In the genomic region with DNA sequence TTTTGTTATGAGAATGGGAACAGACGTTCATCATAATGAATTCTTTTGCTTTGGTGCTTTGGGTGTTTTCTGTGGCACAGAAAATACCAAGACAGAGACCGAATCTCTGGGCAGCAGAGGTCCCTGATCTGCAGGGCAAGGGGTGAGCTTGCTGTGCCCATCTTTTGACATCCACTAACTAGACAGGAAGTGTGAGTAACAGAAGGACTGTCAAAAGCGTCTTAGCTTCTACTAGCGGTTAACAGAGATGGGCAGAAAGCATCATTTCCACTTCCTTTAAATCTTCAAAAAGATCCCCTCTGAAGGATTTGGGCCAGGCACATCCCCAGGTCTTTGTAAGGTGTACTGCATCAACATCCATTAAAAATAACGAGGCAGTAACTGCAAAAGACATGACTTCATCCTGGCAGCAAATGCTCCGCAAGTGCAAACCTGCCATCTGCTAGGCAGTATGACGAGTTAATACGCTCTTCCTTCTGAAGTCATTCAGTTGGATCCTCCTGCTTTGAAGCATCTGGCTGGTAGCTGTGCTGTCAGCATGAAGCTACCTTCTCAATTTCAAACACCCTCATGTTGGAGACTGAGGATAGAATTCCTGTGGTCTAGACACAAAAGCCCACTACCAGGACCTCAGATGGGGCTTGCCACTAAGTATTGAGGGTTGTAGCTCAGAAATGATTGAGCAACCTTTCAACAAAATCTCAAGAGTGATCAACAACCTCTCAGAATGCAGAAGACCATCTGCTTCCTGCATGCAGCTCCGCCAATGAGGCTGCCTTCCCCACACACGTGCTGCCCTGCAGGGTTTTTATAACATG, we compare ENCODE assay signal across 12 mouse cellular contexts. TPM values are rescaled to one million over a fixed set of nuclear protein-coding genes. Genes with fewer than 3 reads are reported as not detected.
A peak's percentile ranks its signal among the peaks of the same experiment; 100 is the strongest.
DNase-seq lines count a peak whose midpoint lies in the region; ATAC-seq and TF ChIP-seq lines count a peak whose summit lies in the region.
"Had no signal": no experiment of that assay in that cellular context is flagged by ENCODE, and none has a peak within 500 bp of the region (broad histone marks: within the 10 kb centered on the region; RNA-seq: fewer than 3 reads in every experiment).

No protein-coding gene starts in this region.

- no peak for TF ChIP-seq CTCF in brain, embryonic 14.5 days (IDR thresholded peaks at IDR 0.05; ENCODE audit: borderline replicate concordance, extremely low read depth, insufficient read depth, insufficient read length)

- peak; percentile 31 for DNase-seq in heart, embryonic 10.5 days (ENCODE audit: low spot score)
- DNase-seq in heart, adult 9 months (ENCODE audit: low spot score in 2 of 2) = no peak
- DNase-seq in brain, embryonic 14.5 days (ENCODE audit: low read depth) = peak; percentile 84
- DNase-seq in ovary, postnatal 10 days (ENCODE audit: low spot score) = no peak
- DNase-seq: gastrocnemius, postnatal 25 days had no signal

- no peak overlapping the region for H3K4me2 ChIP-seq in embryonic facial prominence, embryonic 15.5 days (replicated peaks)
- no peak overlapping the region for H3K4me2 ChIP-seq in limb, embryonic 12.5 days
- H3K4me2 ChIP-seq: neural tube, embryonic 12.5 days had no signal

- peak; percentile 11; the same call in 1 of the 2 replicates for ATAC-seq in embryonic facial prominence, embryonic 15.5 days (ENCODE audit: insufficient number of reproducible peaks, low FRiP score, low TSS enrichment, low read depth)
- 0 out of 2 replicates have a peak, but pooled peaks have one; percentile 44 for ATAC-seq in limb, embryonic 12.5 days (ENCODE audit: insufficient number of reproducible peaks, insufficient read depth, low FRiP score, low TSS enrichment, low read depth)
- no peak for ATAC-seq in erythroblast, adult 5-6 weeks (replicated peaks; ENCODE audit: low FRiP score, poor library complexity, severe bottlenecking)
- ATAC-seq in activated CD4-positive, CD25-positive, alpha-beta regulatory T cell, adult 4 months = no peak
- ATAC-seq: CD4-positive, CD25-positive, alpha-beta regulatory T cell, adult 4 months; lung, postnatal 0 days had no signal

- WGBS in heart, embryonic 10.5 days = 79% methylated on average over 10 of the region's 10 CpGs
- 32% methylated on average over 10 of the region's 10 CpGs for WGBS in embryonic facial prominence, embryonic 15.5 days
- 37% methylated on average over 10 of the region's 10 CpGs for WGBS in limb, embryonic 12.5 days

- no peaks in the 10 kb centered on the region for H3K27me3 ChIP-seq in heart, embryonic 10.5 days (ENCODE audit: insufficient read depth, poor library complexity, severe bottlenecking)
- no peaks in the 10 kb centered on the region for H3K27me3 ChIP-seq in embryonic facial prominence, embryonic 15.5 days
- H3K27me3 ChIP-seq in limb, embryonic 12.5 days = no peaks in the 10 kb centered on the region
- H3K27me3 ChIP-seq: neural tube, embryonic 12.5 days had no signal

- H3K4me3 ChIP-seq in heart, embryonic 10.5 days = no peak overlapping the region
- no peak overlapping the region for H3K4me3 ChIP-seq in embryonic facial prominence, embryonic 15.5 days (replicated peaks)
- no peak overlapping the region for H3K4me3 ChIP-seq in limb, embryonic 12.5 days (replicated peaks)
- H3K4me3 ChIP-seq: neural tube, embryonic 12.5 days had no signal

- no peaks in the 10 kb centered on the region for H3K36me3 ChIP-seq in heart, embryonic 10.5 days
- H3K36me3 ChIP-seq in embryonic facial prominence, embryonic 15.5 days = no peaks in the 10 kb centered on the region
- no peaks in the 10 kb centered on the region for H3K36me3 ChIP-seq in limb, embryonic 12.5 days
- H3K36me3 ChIP-seq: neural tube, embryonic 12.5 days had no signal

- no peak for TF ChIP-seq POLR2A in brain, embryonic 14.5 days (IDR thresholded peaks at IDR 0.05; ENCODE audit: borderline replicate concordance, extremely low read depth, insufficient read depth, insufficient read length, poor library complexity, severe bottlenecking)

- H3K9me3 ChIP-seq in heart, embryonic 10.5 days = no peaks in the 10 kb centered on the region
- no peaks in the 10 kb centered on the region for H3K9me3 ChIP-seq in embryonic facial prominence, embryonic 15.5 days (replicated peaks)
- H3K9me3 ChIP-seq in limb, embryonic 12.5 days = no peaks in the 10 kb centered on the region
- H3K9me3 ChIP-seq: neural tube, embryonic 12.5 days had no signal

- H3K9ac ChIP-seq in embryonic facial prominence, embryonic 15.5 days = no peak overlapping the region
- no peak overlapping the region for H3K9ac ChIP-seq in limb, embryonic 12.5 days (replicated peaks)
- H3K9ac ChIP-seq: neural tube, embryonic 12.5 days had no signal

- no peak overlapping the region for H3K27ac ChIP-seq in heart, embryonic 10.5 days
- no peak overlapping the region; the same call in 1 of the 2 replicates for H3K27ac ChIP-seq in embryonic facial prominence, embryonic 15.5 days (replicated peaks)
- peak overlapping the region; percentile 4 for H3K27ac ChIP-seq in limb, embryonic 12.5 days
- H3K27ac ChIP-seq: neural tube, embryonic 12.5 days had no signal

- H3K4me1 ChIP-seq in heart, embryonic 10.5 days = peaks cover 17% of the 10 kb centered on the region
- peaks cover 16% of the 10 kb centered on the region; the same call in 1 of the 2 replicates for H3K4me1 ChIP-seq in embryonic facial prominence, embryonic 15.5 days
- peaks cover 40% of the 10 kb centered on the region for H3K4me1 ChIP-seq in limb, embryonic 12.5 days (replicated peaks)
- H3K4me1 ChIP-seq: neural tube, embryonic 12.5 days had no signal

RNA-seq across cellular contexts. Expression of a gene that starts 59.8 kb away (rescaled TPM):
- 9.2 and 9.7 TPM in 2 replicates for polyA plus RNA-seq in heart, embryonic 10.5 days (2016; fragmentation: Nextera tagmentation; extraction: Ambion mirVana)
- 2.4 and 3.1 TPM in 2 replicates for polyA plus RNA-seq in brain, embryonic 14.5 days (2012; rRNA removed)
- 8.9 and 9.9 TPM in 2 replicates for polyA plus RNA-seq in embryonic facial prominence, embryonic 15.5 days (2015; fragmentation: Nextera tagmentation; extraction: Ambion mirVana)
- 13.2 and 14.8 TPM in 2 replicates for polyA plus RNA-seq in limb, embryonic 12.5 days (2016; fragmentation: Nextera tagmentation; extraction: Ambion mirVana)
- 0.63 TPM in 1 of 2 replicates, not detected in the other for total RNA-seq in erythroblast, adult 5-6 weeks (2015; ENCODE audit: low replicate concordance)
- 0.14 TPM in 1 of 2 replicates, not detected in the other for total RNA-seq in erythroblast, adult 5-6 weeks (2017; ENCODE audit: low replicate concordance)
- not detected for polyA plus RNA-seq in activated CD4-positive, CD25-positive, alpha-beta regulatory T cell, adult 4 months (2017; shearing (Covaris generic))
- polyA plus RNA-seq: CD4-positive, CD25-positive, alpha-beta regulatory T cell, adult 4 months had no signal

RNA-seq across cellular contexts. Expression of a gene that starts 60.0 kb away (rescaled TPM):
- polyA plus RNA-seq in heart, embryonic 10.5 days (2016; fragmentation: Nextera tagmentation; extraction: Ambion mirVana) = 29.2 and 30.1 TPM in 2 replicates
- 12.8 and 17.4 TPM in 2 replicates for polyA plus RNA-seq in brain, embryonic 14.5 days (2012; rRNA removed)
- 19.1 and 25.2 TPM in 2 replicates for polyA plus RNA-seq in embryonic facial prominence, embryonic 15.5 days (2015; fragmentation: Nextera tagmentation; extraction: Ambion mirVana)
- polyA plus RNA-seq in limb, embryonic 12.5 days (2016; fragmentation: Nextera tagmentation; extraction: Ambion mirVana) = 20.6 and 25.0 TPM in 2 replicates
- total RNA-seq in erythroblast, adult 5-6 weeks (2015; ENCODE audit: low replicate concordance) = 3.1 and 7.7 TPM in 2 replicates
- 0.98 and 10.3 TPM in 2 replicates for total RNA-seq in erythroblast, adult 5-6 weeks (2017; ENCODE audit: low replicate concordance)
- 10 to 100 TPM; 18.7 to 24.8 TPM for polyA plus RNA-seq in activated CD4-positive, CD25-positive, alpha-beta regulatory T cell, adult 4 months (2017; shearing (Covaris generic))

Comparison
In these comparisons a context has a peak if more than half of its experiments do, and no peak if none do; other contexts are left out.
1. DNase-seq: peak in heart, embryonic 10.5 days (single experiment) and brain, embryonic 14.5 days (single experiment); none in heart, adult 9 months (0 of 2) and ovary, postnatal 10 days (single experiment).
2. ATAC-seq: peak in embryonic facial prominence, embryonic 15.5 days (single experiment) and limb, embryonic 12.5 days (single experiment); none in erythroblast, adult 5-6 weeks (single experiment) and activated CD4-positive, CD25-positive, alpha-beta regulatory T cell, adult 4 months (single experiment).